Mouse (Mus musculus) ovary, postnatal 14 days (tissue): ENCODE measurements around the gene Clba1.
"Not testable (repeated sequence)": the region's sequence is repeated elsewhere in the genome, so short reads cannot be mapped to it uniquely, and the experiment has no call there.

Experiments
- DNase-seq: peaks from one replicate; pipeline ENCODE4 v3.0.0; 2022; ENCODE audit warnings: low spot score

Clba1 gene

DNA sequence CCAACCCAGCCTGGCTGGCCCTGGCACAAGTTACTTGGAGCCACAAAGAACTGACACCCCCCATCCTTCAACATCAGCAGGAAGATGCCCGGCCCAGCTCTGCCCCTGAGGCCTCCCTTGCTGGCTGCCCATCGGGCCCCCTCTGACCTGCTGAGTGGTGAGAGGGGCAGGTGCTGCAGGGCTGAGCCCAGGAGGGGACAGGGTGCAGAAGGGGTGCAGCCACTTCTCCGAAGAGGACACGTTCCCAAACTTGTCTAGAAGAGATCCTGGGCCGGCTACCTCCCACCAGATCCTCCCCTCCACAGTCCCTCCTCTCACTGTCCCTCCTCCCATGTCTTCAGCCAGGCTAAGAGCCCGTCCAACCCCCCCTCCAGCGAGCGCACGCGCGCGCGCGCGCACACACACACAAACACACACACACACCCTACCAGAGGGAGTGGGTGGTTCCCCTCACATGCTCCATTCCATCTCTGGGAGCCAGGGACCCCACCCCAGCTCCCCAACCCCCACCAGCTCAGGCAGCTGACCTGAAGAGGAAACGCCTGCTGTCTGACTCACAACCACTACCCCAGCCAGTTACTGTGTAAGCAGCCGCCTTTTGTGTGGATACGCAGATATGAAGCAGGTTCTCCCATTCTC lies 13.2 kb upstream of the Clba1 start:
- no peak for DNase-seq

DNA sequence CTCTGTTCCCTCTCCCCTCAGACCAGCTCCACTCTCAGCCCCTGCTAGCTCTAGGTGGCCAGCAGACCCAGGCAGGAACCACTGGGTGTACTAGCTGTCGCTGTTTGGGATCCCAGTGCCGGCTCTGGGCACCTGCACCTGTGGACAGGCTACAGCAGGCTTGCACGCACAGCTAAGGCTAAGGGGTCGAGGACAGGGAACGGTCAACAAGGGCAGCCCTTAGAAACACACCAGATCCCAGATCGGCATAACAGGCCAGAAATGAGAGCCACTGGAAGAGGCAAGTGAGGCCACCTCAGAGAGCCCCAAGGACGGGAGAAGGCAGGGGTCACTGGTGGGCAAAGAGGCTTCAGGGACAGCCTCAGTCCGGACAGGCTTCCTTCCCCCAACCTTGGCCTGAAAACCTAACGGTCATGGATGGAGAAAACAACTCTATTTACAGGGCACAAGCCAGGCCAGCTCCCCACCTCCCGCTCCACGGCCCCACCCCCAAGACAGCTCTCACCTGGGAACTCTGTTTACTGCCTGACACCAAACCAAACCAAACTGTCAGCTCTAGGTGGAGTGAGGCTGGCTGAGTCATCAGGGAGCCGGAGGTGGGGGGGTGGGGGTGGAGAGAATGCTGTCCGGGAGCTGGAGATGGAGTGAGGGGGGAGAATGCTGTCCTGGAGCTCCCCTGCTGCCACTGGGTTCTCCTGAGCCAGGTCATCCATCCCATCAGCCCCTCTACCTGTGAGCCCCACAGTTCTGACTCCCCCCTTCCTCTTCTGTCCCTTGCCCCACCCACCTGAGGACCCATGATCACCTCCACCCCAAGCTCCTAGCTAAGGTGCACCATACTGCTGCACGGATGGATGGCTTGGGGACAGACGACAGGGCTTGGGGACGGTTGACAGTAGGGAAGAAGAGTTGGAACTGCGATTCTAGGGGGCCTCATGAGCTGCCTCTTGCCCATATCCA lies 11.9 kb upstream of the Clba1 start:
- DNase-seq: no peak

DNA sequence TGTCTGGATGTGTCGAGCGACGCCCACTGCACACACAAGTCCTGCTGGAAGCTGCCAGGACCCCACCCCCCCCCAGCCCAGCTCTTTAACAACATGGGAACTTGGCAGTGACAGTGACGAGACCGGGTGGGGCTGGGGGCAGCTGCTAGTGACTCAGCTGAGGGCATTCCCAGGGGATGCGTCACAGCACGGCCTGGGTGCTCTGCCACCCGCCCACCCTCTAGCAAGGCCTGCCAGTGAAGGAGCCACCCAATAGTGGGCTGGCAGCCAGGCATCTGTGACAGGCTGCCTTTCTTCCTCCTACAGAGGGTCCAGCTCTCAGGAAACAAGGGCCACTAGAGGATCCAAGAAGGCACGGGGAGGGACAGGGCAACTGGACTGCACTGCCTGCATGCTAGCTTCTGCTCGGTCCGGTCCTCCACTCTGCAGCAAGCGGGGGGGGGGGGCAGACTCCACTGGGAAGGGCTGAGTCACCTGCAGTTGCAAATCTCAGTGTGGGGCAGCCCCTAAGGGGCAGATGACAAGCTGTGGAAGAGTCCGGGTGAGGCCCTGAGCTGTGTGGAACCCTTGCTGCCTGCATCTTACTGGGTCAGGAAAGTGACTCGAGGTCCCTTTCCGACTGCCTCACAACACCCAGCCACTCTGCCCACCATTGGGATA lies 10.9 kb upstream of the Clba1 start:
- no peak for DNase-seq

DNA sequence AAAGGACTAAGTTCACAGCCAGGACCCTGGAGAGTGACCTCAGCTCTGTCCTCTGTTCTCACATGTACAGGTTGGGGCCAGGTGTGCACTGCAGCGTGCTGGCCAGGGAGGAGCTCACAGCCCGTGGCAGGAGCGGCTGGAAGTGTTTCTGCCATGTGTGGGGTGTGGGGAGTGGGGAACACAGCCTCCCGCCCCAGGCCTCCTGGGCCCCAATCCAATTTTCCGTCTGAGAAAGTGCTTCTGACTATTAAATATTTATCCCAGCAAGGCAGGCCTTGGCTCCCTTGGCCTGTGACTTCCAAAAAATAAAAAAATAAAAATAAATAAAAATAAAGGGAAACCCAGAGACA lies 10.4 kb upstream of the Clba1 start:
- DNase-seq: no peak

GRCm38 (mm10) chr12:112798716-112799115 lies 10.0 kb upstream of the Clba1 start:
- no peak for DNase-seq

GRCm38 (mm10) chr12:112799237-112799970 lies 9.3 kb upstream of the Clba1 start:
- no peak for DNase-seq

GRCm38 (mm10) chr12:112800476-112800875 lies 8.3 kb upstream of the Clba1 start:
- peak; percentile 57 for DNase-seq

- DNase-seq: no peak
Observed at GRCm38 (mm10) chr12:112801864-112802846, 6.6 kb upstream of the Clba1 start, which contains the start of gene Ahnak2. Ahnak2 (minus strand) TSS chr12:112802657.

DNA sequence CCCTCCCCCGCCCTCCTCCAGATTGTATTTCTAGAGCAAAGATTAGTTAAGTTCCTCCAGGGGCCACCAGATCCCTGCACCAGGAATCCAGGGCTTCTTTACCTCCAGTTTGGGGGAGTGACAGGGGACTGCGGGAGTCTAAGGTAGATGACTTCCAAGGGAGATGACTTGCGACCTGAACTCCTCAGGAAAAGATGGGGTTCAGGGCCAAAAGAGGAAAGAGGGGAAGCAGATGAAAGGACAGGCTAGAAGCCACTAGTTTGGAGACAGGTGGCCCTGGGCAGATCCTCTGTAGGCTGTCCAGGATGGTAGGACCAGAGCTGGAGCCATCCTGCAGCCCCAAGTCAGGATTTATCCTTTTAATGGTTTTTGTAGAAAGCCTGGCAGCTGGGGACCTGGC lies 5.8 kb upstream of the Clba1 start:
- no peak for DNase-seq

DNA sequence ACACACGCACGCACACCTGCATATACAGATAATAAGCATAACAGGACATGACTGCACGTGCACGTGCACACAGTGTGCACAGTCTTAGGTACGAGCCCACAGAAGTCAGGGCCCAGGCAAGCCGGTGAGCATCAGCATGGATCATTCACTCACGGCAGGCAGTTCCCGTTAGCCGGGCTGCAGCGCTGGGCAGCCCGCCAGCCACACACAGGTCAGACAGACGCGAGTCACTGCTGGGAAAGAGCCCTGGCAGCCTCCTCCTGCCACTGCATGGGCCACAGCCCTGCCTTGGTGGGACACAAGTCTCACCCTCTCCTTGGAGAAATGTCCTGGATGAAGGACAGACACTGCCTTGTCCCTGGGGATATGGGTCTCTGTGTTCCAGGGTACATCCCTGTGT lies 4.7 kb upstream of the Clba1 start:
- no peak for DNase-seq

DNA sequence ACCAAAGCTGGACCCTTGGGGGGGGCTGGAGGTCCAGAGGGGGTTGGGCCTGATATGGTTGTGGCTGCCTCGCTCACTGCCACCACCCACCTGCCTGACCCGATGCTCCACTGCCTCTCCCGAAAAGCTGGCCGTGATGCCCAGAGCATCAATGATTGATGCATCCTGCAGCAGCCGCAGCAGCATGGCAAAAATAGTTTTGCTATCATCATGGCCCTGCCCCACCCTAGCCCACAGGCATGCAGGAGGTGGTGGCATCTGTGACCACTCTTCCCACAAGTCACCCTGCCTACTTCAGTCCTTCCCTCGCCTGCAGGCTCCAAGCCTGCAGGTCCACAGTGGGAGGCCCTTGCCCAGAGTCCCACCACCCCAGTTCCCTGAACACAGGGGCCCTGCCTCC lies 2.7 kb upstream of the Clba1 start:
- no peak for DNase-seq

DNA sequence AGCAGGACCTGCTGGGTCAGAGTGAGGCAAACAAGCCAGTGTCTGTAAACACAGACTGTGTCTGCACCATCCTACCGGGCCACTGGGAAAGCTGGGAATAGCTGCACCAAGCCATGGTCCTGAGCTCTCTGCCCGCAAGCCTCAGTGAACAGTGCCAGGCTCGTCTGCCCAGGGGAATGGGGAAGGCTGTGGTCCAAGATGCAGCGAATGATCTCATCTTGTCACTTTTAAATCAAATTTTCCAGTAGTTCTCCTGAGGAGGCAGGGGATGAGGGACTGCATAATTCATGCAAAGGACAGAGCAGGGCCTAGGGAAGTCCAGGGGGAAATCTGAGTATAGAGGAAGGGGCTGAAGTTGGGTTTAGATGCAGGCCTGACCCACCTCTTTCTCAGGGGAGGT lies 941 bp upstream of the Clba1 start:
- DNase-seq: no peak

GRCm38 (mm10) chr12:112808212-112808586 lies 538 bp upstream of the Clba1 start:
- no peak for DNase-seq

DNA sequence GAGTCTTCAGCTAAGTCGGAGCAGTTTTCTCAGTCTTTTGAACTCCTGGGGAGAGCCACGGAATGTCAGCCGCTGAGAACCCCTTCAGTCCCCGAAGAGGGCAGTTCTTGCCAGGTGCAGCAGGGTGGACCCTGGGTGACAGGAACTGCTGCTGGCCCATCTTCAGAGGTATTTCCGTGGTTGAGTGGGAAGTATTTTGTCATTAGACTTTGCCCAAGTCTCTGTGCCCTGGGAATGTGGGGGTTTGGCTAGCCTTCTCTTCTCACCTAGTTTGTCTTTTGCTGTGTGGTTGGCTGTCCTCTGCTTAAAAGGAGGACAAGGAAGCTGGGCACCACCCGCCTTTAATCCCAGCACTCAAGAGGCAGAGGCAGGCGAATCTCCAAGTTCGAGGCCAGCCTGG lies 904 bp downstream of the Clba1 start:
- no peak for DNase-seq

- no peak for DNase-seq
Observed at GRCm38 (mm10) chr12:112810092-112810885, 1.6 kb downstream of the Clba1 start.

DNA sequence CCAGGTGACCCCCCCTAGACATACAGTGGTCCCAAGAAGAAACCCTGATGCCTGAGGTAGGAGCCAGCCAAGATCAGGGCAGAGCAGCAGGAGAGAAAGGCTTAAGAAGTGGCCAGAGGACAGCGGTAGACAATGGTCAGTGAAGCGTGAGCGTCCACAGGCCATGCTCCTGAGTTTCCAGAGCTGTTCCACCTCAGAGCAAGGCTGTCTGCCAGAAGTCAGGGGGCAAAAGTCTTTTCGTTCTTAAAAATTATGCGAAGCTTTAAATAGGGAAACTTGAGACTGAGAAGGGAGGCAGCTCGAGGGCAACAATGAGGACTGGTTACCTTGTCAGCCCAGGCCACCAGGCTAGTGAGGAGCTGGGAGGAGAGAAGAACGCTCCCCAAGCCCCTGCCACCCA lies 4.6 kb downstream of the Clba1 start:
- DNase-seq: no peak

GRCm38 (mm10) chr12:112814682-112815470 lies 6.1 kb downstream of the Clba1 start:
- DNase-seq: no peak

GRCm38 (mm10) chr12:112816294-112816693 lies 7.6 kb downstream of the Clba1 start:
- no peak for DNase-seq

- DNase-seq: not testable (repeated sequence)
Observed at GRCm38 (mm10) chr12:112816866-112817265, 8.1 kb downstream of the Clba1 start.
